In the genomic region with DNA sequence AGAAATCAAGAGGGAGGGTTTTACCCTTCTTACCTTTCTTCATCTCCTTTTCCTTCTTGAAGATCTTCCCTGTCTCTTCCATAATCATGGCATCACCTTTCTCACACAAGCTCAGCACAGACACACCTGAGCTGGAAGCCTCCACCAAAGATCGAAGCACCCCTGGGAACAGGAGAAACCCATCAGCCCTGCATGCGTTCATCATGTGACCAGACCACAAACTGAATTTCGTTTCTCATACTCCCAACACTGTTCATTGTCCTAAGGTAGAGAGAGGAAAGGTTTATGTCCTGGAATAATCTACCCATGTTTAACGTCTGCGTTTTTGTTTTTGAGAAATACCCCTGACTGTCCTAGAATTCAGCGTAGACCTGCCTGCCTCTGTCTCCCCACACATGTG, we compare ENCODE assay signal across 8 mouse cellular contexts. TPM values are rescaled to one million over a fixed set of nuclear protein-coding genes. Genes with fewer than 3 reads are reported as not detected.
A peak's percentile ranks its signal among the peaks of the same experiment; 100 is the strongest.
DNase-seq lines count a peak whose midpoint lies in the region; ATAC-seq and TF ChIP-seq lines count a peak whose summit lies in the region.

No protein-coding gene starts in this region.

- H3K9me3 ChIP-seq in forebrain, embryonic 11.5 days (ENCODE audit: control insufficient read depth, low read length): no peaks in the 10 kb centered on the region
- H3K9me3 ChIP-seq in forebrain, postnatal 0 days (ENCODE audit: low read length): no peaks in the 10 kb centered on the region
- H3K9me3 ChIP-seq in lung, embryonic 14.5 days (ENCODE audit: low read depth, low read length): no peaks in the 10 kb centered on the region
- H3K9me3 ChIP-seq in forebrain, embryonic 14.5 days (replicated peaks; ENCODE audit: control insufficient read depth, low read length): no peaks in the 10 kb centered on the region
- H3K9me3 ChIP-seq in neural tube, embryonic 13.5 days: no peaks in the 10 kb centered on the region

- no peak for TF ChIP-seq CTCF in forebrain, postnatal 0 days (IDR thresholded peaks at IDR 0.05; ENCODE audit: low read depth)
- TF ChIP-seq CTCF in lung, embryonic 14.5 days (IDR thresholded peaks at IDR 0.05; ENCODE audit: low read depth): no peak

- no peak overlapping the region for H3K4me3 ChIP-seq in forebrain, embryonic 11.5 days (ENCODE audit: low read depth, low read length)
- no peak overlapping the region for H3K4me3 ChIP-seq in forebrain, postnatal 0 days (ENCODE audit: low read depth, low read length)
- H3K4me3 ChIP-seq in lung, embryonic 14.5 days (ENCODE audit: low read depth, low read length): no peak overlapping the region
- H3K4me3 ChIP-seq in forebrain, embryonic 14.5 days (ENCODE audit: low read depth, low read length): no peak overlapping the region
- no peak overlapping the region for H3K4me3 ChIP-seq in neural tube, embryonic 13.5 days

- peak overlapping the region; percentile 25; the same call in 1 of the 2 replicates for H3K4me2 ChIP-seq in forebrain, embryonic 11.5 days (ENCODE audit: low read depth, low read length, severe bottlenecking)
- no peak overlapping the region for H3K4me2 ChIP-seq in forebrain, postnatal 0 days (ENCODE audit: low read depth)
- H3K4me2 ChIP-seq in lung, embryonic 14.5 days: peak overlapping the region; percentile 66
- peak overlapping the region; percentile 96; the same call in 1 of the 2 replicates for H3K4me2 ChIP-seq in forebrain, embryonic 14.5 days (ENCODE audit: low read length)
- H3K4me2 ChIP-seq in neural tube, embryonic 13.5 days: peak overlapping the region; percentile 96

- 0 out of 2 replicates have a peak overlapping the region, but pooled peaks have one; percentile 21 for H3K9ac ChIP-seq in forebrain, embryonic 11.5 days (ENCODE audit: low read length)
- H3K9ac ChIP-seq in forebrain, postnatal 0 days: no peak overlapping the region
- H3K9ac ChIP-seq in lung, embryonic 14.5 days: peak overlapping the region; percentile 93; the same call in 1 of the 2 replicates
- 0 out of 2 replicates have a peak overlapping the region, but pooled peaks have one; percentile 17 for H3K9ac ChIP-seq in forebrain, embryonic 14.5 days (ENCODE audit: low read length)
- peak overlapping the region; percentile 92 for H3K9ac ChIP-seq in neural tube, embryonic 13.5 days

- H3K4me1 ChIP-seq in forebrain, embryonic 11.5 days (replicated peaks; ENCODE audit: control insufficient read depth, insufficient read depth, low read length): peaks cover 5% of the 10 kb centered on the region; the same call in 1 of the 2 replicates
- H3K4me1 ChIP-seq in forebrain, postnatal 0 days (ENCODE audit: insufficient read depth): peaks cover 7% of the 10 kb centered on the region; the same call in 1 of the 2 replicates
- H3K4me1 ChIP-seq in lung, embryonic 14.5 days (ENCODE audit: insufficient read depth): no peaks in the 10 kb centered on the region; the same call in 1 of the 2 replicates
- H3K4me1 ChIP-seq in forebrain, embryonic 14.5 days (ENCODE audit: control insufficient read depth, insufficient read depth, low read length): peaks cover 11% of the 10 kb centered on the region; the same call in 1 of the 2 replicates
- H3K4me1 ChIP-seq in neural tube, embryonic 13.5 days (replicated peaks): peaks cover 25% of the 10 kb centered on the region

- DNase-seq in forebrain, embryonic 11.5 days (ENCODE audit: low spot score): no peak
- DNase-seq in forebrain, postnatal 0 days: no peak
- DNase-seq in lung, embryonic 14.5 days: no peak
- DNase-seq in lung, adult 18-20 months: no peak
- no peak for DNase-seq in forebrain, embryonic 14.5 days (ENCODE audit: low spot score)
- DNase-seq in embryo, embryonic 10 days (ENCODE audit: low spot score): no peak
- DNase-seq in urinary bladder, postnatal 4 days (ENCODE audit: low spot score in 2 of 2): no peak

- ATAC-seq in forebrain, embryonic 11.5 days (replicated peaks; ENCODE audit: low FRiP score): no peak
- ATAC-seq in forebrain, postnatal 0 days: no peak
- ATAC-seq in lung, embryonic 14.5 days (ENCODE audit: insufficient read depth): no peak
- ATAC-seq in forebrain, embryonic 14.5 days: no peak
- ATAC-seq in neural tube, embryonic 13.5 days (ENCODE audit: low read depth): no peak

- no peak overlapping the region for H3K27ac ChIP-seq in forebrain, embryonic 11.5 days (ENCODE audit: low read depth, low read length)
- no peak overlapping the region for H3K27ac ChIP-seq in forebrain, postnatal 0 days (ENCODE audit: low read depth, low read length)
- H3K27ac ChIP-seq in lung, embryonic 14.5 days (ENCODE audit: low read depth): no peak overlapping the region
- H3K27ac ChIP-seq in forebrain, embryonic 14.5 days (ENCODE audit: low read depth, low read length): no peak overlapping the region
- no peak overlapping the region for H3K27ac ChIP-seq in neural tube, embryonic 13.5 days (replicated peaks)

- no peaks in the 10 kb centered on the region for H3K27me3 ChIP-seq in forebrain, embryonic 11.5 days (ENCODE audit: control insufficient read depth, insufficient read depth, low read length)
- H3K27me3 ChIP-seq in forebrain, postnatal 0 days (ENCODE audit: insufficient read depth, low read length): no peaks in the 10 kb centered on the region
- no peaks in the 10 kb centered on the region for H3K27me3 ChIP-seq in lung, embryonic 14.5 days (ENCODE audit: insufficient read depth, low read length)
- H3K27me3 ChIP-seq in forebrain, embryonic 14.5 days (replicated peaks; ENCODE audit: control insufficient read depth, insufficient read depth, low read length): no peaks in the 10 kb centered on the region
- H3K27me3 ChIP-seq in neural tube, embryonic 13.5 days: no peaks in the 10 kb centered on the region

- WGBS in forebrain, embryonic 11.5 days: 92% methylated on average over 6 of the region's 6 CpGs
- 92% methylated on average over 6 of the region's 6 CpGs for WGBS in forebrain, postnatal 0 days
- 91% methylated on average over 6 of the region's 6 CpGs for WGBS in lung, embryonic 14.5 days
- 89% methylated on average over 6 of the region's 6 CpGs for WGBS in forebrain, embryonic 14.5 days
- 95% methylated on average over 6 of the region's 6 CpGs for WGBS in neural tube, embryonic 13.5 days

- peaks cover 21% of the 10 kb centered on the region; the same call in 1 of the 2 replicates for H3K36me3 ChIP-seq in forebrain, embryonic 11.5 days (ENCODE audit: control insufficient read depth, insufficient read depth, low read length)
- H3K36me3 ChIP-seq in forebrain, postnatal 0 days (ENCODE audit: insufficient read depth): peaks cover 45% of the 10 kb centered on the region
- H3K36me3 ChIP-seq in lung, embryonic 14.5 days (ENCODE audit: insufficient read depth): peaks cover 50% of the 10 kb centered on the region
- H3K36me3 ChIP-seq in forebrain, embryonic 14.5 days (ENCODE audit: control insufficient read depth, insufficient read depth, low read length): peaks cover 51% of the 10 kb centered on the region
- H3K36me3 ChIP-seq in neural tube, embryonic 13.5 days: peaks cover 50% of the 10 kb centered on the region

RNA-seq across cellular contexts. Expression of a gene that starts 2.2 kb away (rescaled TPM):
- 249 and 269 TPM in 2 replicates for polyA plus RNA-seq in forebrain, embryonic 11.5 days (2014; fragmentation: Nextera tagmentation; extraction: Ambion mirVana)
- total RNA-seq in forebrain, postnatal 0 days (2014; rRNA removed): 119 and 122 TPM in 2 replicates
- polyA plus RNA-seq in forebrain, postnatal 0 days (2015; fragmentation: Nextera tagmentation; extraction: Ambion mirVana): 128 and 135 TPM in 2 replicates
- 240 and 244 TPM in 2 replicates for polyA plus RNA-seq in lung, embryonic 14.5 days (2014; fragmentation: Nextera tagmentation; extraction: Ambion mirVana)
- 177 and 187 TPM in 2 replicates for polyA plus RNA-seq in forebrain, embryonic 14.5 days (2014; fragmentation: Nextera tagmentation; extraction: Ambion mirVana)
- 124 and 136 TPM in 2 replicates for polyA plus RNA-seq in neural tube, embryonic 13.5 days (2015; fragmentation: Nextera tagmentation; extraction: Ambion mirVana)

RNA-seq across cellular contexts. Expression of a gene that starts 14.4 kb away (rescaled TPM):
- 3,049 and 3,079 TPM in 2 replicates for polyA plus RNA-seq in forebrain, embryonic 11.5 days (2014; fragmentation: Nextera tagmentation; extraction: Ambion mirVana)
- total RNA-seq in forebrain, postnatal 0 days (2014; rRNA removed): 877 and 1,605 TPM in 2 replicates
- polyA plus RNA-seq in forebrain, postnatal 0 days (2015; fragmentation: Nextera tagmentation; extraction: Ambion mirVana): 2,439 and 3,234 TPM in 2 replicates
- 4,697 and 4,895 TPM in 2 replicates for polyA plus RNA-seq in lung, embryonic 14.5 days (2014; fragmentation: Nextera tagmentation; extraction: Ambion mirVana)
- 2,276 and 3,259 TPM in 2 replicates for polyA plus RNA-seq in forebrain, embryonic 14.5 days (2014; fragmentation: Nextera tagmentation; extraction: Ambion mirVana)
- polyA plus RNA-seq in neural tube, embryonic 13.5 days (2015; fragmentation: Nextera tagmentation; extraction: Ambion mirVana): 2,522 and 2,730 TPM in 2 replicates

RNA-seq across cellular contexts. Expression of a gene that starts 16.0 kb away (rescaled TPM):
- 16.3 and 17.5 TPM in 2 replicates for polyA plus RNA-seq in forebrain, embryonic 11.5 days (2014; fragmentation: Nextera tagmentation; extraction: Ambion mirVana)
- total RNA-seq in forebrain, postnatal 0 days (2014; rRNA removed): 15.0 and 20.6 TPM in 2 replicates
- polyA plus RNA-seq in forebrain, postnatal 0 days (2015; fragmentation: Nextera tagmentation; extraction: Ambion mirVana): 12.7 and 12.8 TPM in 2 replicates
- polyA plus RNA-seq in lung, embryonic 14.5 days (2014; fragmentation: Nextera tagmentation; extraction: Ambion mirVana): 11.0 and 14.5 TPM in 2 replicates
- 16.2 and 18.2 TPM in 2 replicates for polyA plus RNA-seq in forebrain, embryonic 14.5 days (2014; fragmentation: Nextera tagmentation; extraction: Ambion mirVana)
- 19.4 and 19.9 TPM in 2 replicates for polyA plus RNA-seq in neural tube, embryonic 13.5 days (2015; fragmentation: Nextera tagmentation; extraction: Ambion mirVana)

RNA-seq across cellular contexts. Expression of a gene that starts 25.9 kb away (rescaled TPM):
- 1.2 TPM in 2 replicates for polyA plus RNA-seq in forebrain, embryonic 11.5 days (2014; fragmentation: Nextera tagmentation; extraction: Ambion mirVana)
- total RNA-seq in forebrain, postnatal 0 days (2014; rRNA removed): 1.3 and 1.4 TPM in 2 replicates
- 0.41 and 0.68 TPM in 2 replicates for polyA plus RNA-seq in forebrain, postnatal 0 days (2015; fragmentation: Nextera tagmentation; extraction: Ambion mirVana)
- polyA plus RNA-seq in lung, embryonic 14.5 days (2014; fragmentation: Nextera tagmentation; extraction: Ambion mirVana): 20.2 and 22.9 TPM in 2 replicates
- polyA plus RNA-seq in forebrain, embryonic 14.5 days (2014; fragmentation: Nextera tagmentation; extraction: Ambion mirVana): 0.17 and 0.40 TPM in 2 replicates
- polyA plus RNA-seq in neural tube, embryonic 13.5 days (2015; fragmentation: Nextera tagmentation; extraction: Ambion mirVana): 9.5 and 9.9 TPM in 2 replicates

RNA-seq across cellular contexts. Expression of a gene that starts 37.9 kb away (rescaled TPM):
- polyA plus RNA-seq in forebrain, embryonic 11.5 days (2014; fragmentation: Nextera tagmentation; extraction: Ambion mirVana): 15.2 and 18.1 TPM in 2 replicates
- total RNA-seq in forebrain, postnatal 0 days (2014; rRNA removed): 9.9 and 14.8 TPM in 2 replicates
- polyA plus RNA-seq in forebrain, postnatal 0 days (2015; fragmentation: Nextera tagmentation; extraction: Ambion mirVana): 4.4 and 5.3 TPM in 2 replicates
- 21.5 and 23.0 TPM in 2 replicates for polyA plus RNA-seq in lung, embryonic 14.5 days (2014; fragmentation: Nextera tagmentation; extraction: Ambion mirVana)
- 4.7 and 6.3 TPM in 2 replicates for polyA plus RNA-seq in forebrain, embryonic 14.5 days (2014; fragmentation: Nextera tagmentation; extraction: Ambion mirVana)
- 31.5 and 35.1 TPM in 2 replicates for polyA plus RNA-seq in neural tube, embryonic 13.5 days (2015; fragmentation: Nextera tagmentation; extraction: Ambion mirVana)
